Mouse (Mus musculus): ENCODE results near the gene Acsf2.

- no peak for TF ChIP-seq GATA1 (IDR thresholded peaks at IDR 0.05; ENCODE audit: borderline replicate concordance, low read length)
- TF ChIP-seq FLI1 (IDR thresholded peaks at IDR 0.05; ENCODE audit: low read length), result no peak
Observed at GRCm38 (mm10) chr11:94543344-94543743, 58.3 kb downstream of the Acsf2 start.

Data from megakaryocyte, embryonic 14.5 days (primary cell).